Mouse (Mus musculus): Measurements from ENCODE around the gene Gm8871. TPM values are rescaled to one million over a fixed set of nuclear protein-coding genes. Genes with fewer than 3 reads are reported as not detected.

The Gm8871 gene
- not detected in 2 replicates for polyA plus RNA-seq (2012; rRNA removed)

GRCm38 (mm10) chr5:10947505-10947904, at the start of gene Gm8871, which contains the start of gene Gm8857:
Gene Gm8871, plus strand, starts transcription at chr5:10947805.
Gene Gm8857, plus strand, starts transcription at chr5:10947807.

Other genes starting within 250 kb of the Gm8871 start
- gene Gm8857, start within 50 bp of the Gm8871 start, polyA plus RNA-seq (2012; rRNA removed) = not detected in 2 replicates
- not detected in 2 replicates for gene Gm8879, start 179.8 kb downstream of the Gm8871 start, polyA plus RNA-seq (2012; rRNA removed)
- gene Gm5861, start 235.3 kb downstream of the Gm8871 start, polyA plus RNA-seq (2012; rRNA removed) = not detected in 2 replicates

All from stomach, adult 2 months (tissue).